Mouse (Mus musculus) stomach, embryonic 16.5 days (tissue): Measurements from ENCODE around the gene Lrriq1. TPM values are rescaled to one million over a fixed set of nuclear protein-coding genes. Genes with fewer than 3 reads are reported as not detected.
A peak's percentile ranks its signal among the peaks of the same experiment; 100 is the strongest.

Experiments used
- ATAC-seq: fragments of 200-750 bp; cut with Nextera tagmentation; 2 replicates; pipeline ENCODE4 v1.8.0; 2017; ENCODE audit warnings: moderate number of reproducible peaks, moderate TSS enrichment; ENCODE audit not compliant: insufficient read depth, low FRiP score
- H3K27ac ChIP-seq: fragments of 300-500 bp; sonication (generic); 2 replicates; pipeline ENCODE4 v1.5.1; 2014; ENCODE audit warnings: low read length
- H3K27me3 ChIP-seq: fragments of 300-500 bp; sonication (generic); 2 replicates; pipeline ENCODE4 v1.6.1; 2014; ENCODE audit warnings: low read length, control low read depth, mixed read lengths; ENCODE audit not compliant: control insufficient read depth, insufficient read depth
- H3K36me3 ChIP-seq: fragments of 300-500 bp; sonication (generic); 2 replicates; pipeline ENCODE4 v1.6.1; 2014; ENCODE audit warnings: low read length; ENCODE audit not compliant: control insufficient read depth, insufficient read depth
- H3K4me1 ChIP-seq: fragments of 300-500 bp; sonication (generic); 2 replicates; pipeline ENCODE4 v1.6.1; 2014; ENCODE audit warnings: low read length, control low read depth, mixed read lengths; ENCODE audit not compliant: control insufficient read depth, insufficient read depth
- H3K4me2 ChIP-seq: fragments of 300-500 bp; sonication (generic); 2 replicates; pipeline ENCODE4 v1.6.1; 2014; ENCODE audit warnings: low read depth, low read length, mixed read lengths
- H3K4me3 ChIP-seq: fragments of 300-500 bp; sonication (generic); replicated peaks from 2 replicates; pipeline ENCODE4 v1.5.1; 2014; ENCODE audit warnings: mild to moderate bottlenecking, low read length
- H3K9ac ChIP-seq: fragments of 300-500 bp; sonication (generic); 2 replicates; pipeline ENCODE4 v1.6.1; 2014; ENCODE audit warnings: low read length
- H3K9me3 ChIP-seq: fragments of 300-500 bp; sonication (generic); replicated peaks from 2 replicates; pipeline ENCODE4 v1.6.1; 2016; ENCODE audit warnings: low read length, control low read depth; ENCODE audit not compliant: control insufficient read depth
- WGBS: fragments of 180-500 bp; shearing (Covaris S2); extraction: QIAGEN DNeasy Blood & Tissue Kit; methylation state at CpG from one replicate; pipeline ENCODE4 v1.1.7; 2014; 5-methylcytosine and 5-hydroxymethylcytosine counted together
- polyA plus RNA-seq: library from polyadenylated mRNA; unstranded; fragments of >200 nt; fragmentation: Nextera tagmentation; extraction: Ambion mirVana; gene quantifications from 2 replicates; pipeline ENCODE4 v1.2.1, GENCODE M21; 2015

Lrriq1 gene
- polyA plus RNA-seq, 1 experiment from 2014 or later = 0.66 TPM

GRCm38 (mm10) chr10:103030931-103031330 lies 205.2 kb downstream of the Lrriq1 start:
- WGBS = 4% methylated on average over 11 of the region's 11 CpGs
- no peak overlapping the region for H3K4me2 ChIP-seq
- no peaks in the 10 kb centered on the region for H3K9me3 ChIP-seq
- H3K27me3 ChIP-seq = peaks cover 75% of the 10 kb centered on the region
- ATAC-seq = no peak
- H3K4me3 ChIP-seq = no peak overlapping the region
- no peak overlapping the region for H3K27ac ChIP-seq
- H3K9ac ChIP-seq = no peak overlapping the region
- H3K36me3 ChIP-seq = no peaks in the 10 kb centered on the region
- peaks cover 3% of the 10 kb centered on the region; the same call in 1 of the 2 replicates for H3K4me1 ChIP-seq

GRCm38 (mm10) chr10:103029730-103030490 lies 206.2 kb downstream of the Lrriq1 start, which contains the start of gene Alx1:
Gene Alx1, minus strand, starts transcription at chr10:103030215.
- 2% methylated on average over 32 of the region's 32 CpGs for WGBS
- Histone ChIP-seq H3K27ac (no peak within 1 kb of the TSS), H3K9ac (no peak within 1 kb of the TSS), H3K9me3 (no peaks in the 10 kb centered on the region), H3K36me3 (no peaks in the 10 kb centered on the region), H3K4me3 (peak within 1 kb of the TSS; percentile 38; the same call in 1 of the 2 replicates), H3K27me3 (peaks cover 77% of the 10 kb centered on the region), H3K4me1 (peaks cover 3% of the 10 kb centered on the region; the same call in 1 of the 2 replicates), H3K4me2 (no peak within 1 kb of the TSS)
- ATAC-seq = no peak

- Histone ChIP-seq H3K4me2 (no peak overlapping the region), H3K36me3 (no peaks in the 10 kb centered on the region), H3K27me3 (peaks cover 71% of the 10 kb centered on the region), H3K4me3 (peak overlapping the region; percentile 38; the same call in 1 of the 2 replicates), H3K9me3 (no peaks in the 10 kb centered on the region), H3K4me1 (peaks cover 3% of the 10 kb centered on the region; the same call in 1 of the 2 replicates), H3K27ac (no peak overlapping the region), H3K9ac (no peak overlapping the region)
- ATAC-seq = no peak
- 2% methylated on average over 23 of the region's 23 CpGs for WGBS
Observed at GRCm38 (mm10) chr10:103029132-103029729, 206.9 kb downstream of the Lrriq1 start.

GRCm38 (mm10) chr10:103028253-103029131 lies 207.6 kb downstream of the Lrriq1 start:
- Histone ChIP-seq H3K4me2 (peak overlapping the region; percentile 54), H3K27ac (no peak overlapping the region), H3K27me3 (peaks cover 75% of the 10 kb centered on the region), H3K9ac (no peak overlapping the region), H3K9me3 (no peaks in the 10 kb centered on the region), H3K4me1 (peaks cover 3% of the 10 kb centered on the region; the same call in 1 of the 2 replicates), H3K4me3 (peak overlapping the region; percentile 38), H3K36me3 (no peaks in the 10 kb centered on the region)
- peak; percentile 68; the same call in 1 of the 2 replicates for ATAC-seq
- under 1% methylated on average over 50 of the region's 50 CpGs for WGBS

GRCm38 (mm10) chr10:103027931-103028252 lies 208.2 kb downstream of the Lrriq1 start:
- WGBS = under 1% methylated on average over 15 of the region's 15 CpGs
- peak overlapping the region; percentile 38 for H3K4me3 ChIP-seq
- no peak overlapping the region for H3K9ac ChIP-seq
- H3K27ac ChIP-seq = no peak overlapping the region
- peaks cover 70% of the 10 kb centered on the region for H3K27me3 ChIP-seq
- H3K9me3 ChIP-seq = no peaks in the 10 kb centered on the region
- H3K4me1 ChIP-seq = peaks cover 3% of the 10 kb centered on the region; the same call in 1 of the 2 replicates
- ATAC-seq = 0 out of 2 replicates have a peak, but pooled peaks have one; percentile 37
- H3K36me3 ChIP-seq = no peaks in the 10 kb centered on the region
- H3K4me2 ChIP-seq = peak overlapping the region; percentile 54

GRCm38 (mm10) chr10:103027226-103027930 lies 208.7 kb downstream of the Lrriq1 start:
- Histone ChIP-seq H3K4me2 (no peak overlapping the region), H3K27me3 (peaks cover 70% of the 10 kb centered on the region), H3K36me3 (no peaks in the 10 kb centered on the region), H3K27ac (no peak overlapping the region), H3K4me3 (no peak overlapping the region), H3K9me3 (no peaks in the 10 kb centered on the region), H3K4me1 (peaks cover 3% of the 10 kb centered on the region; the same call in 1 of the 2 replicates), H3K9ac (no peak overlapping the region)
- ATAC-seq = no peak
- WGBS = 2% methylated on average over 20 of the region's 20 CpGs

GRCm38 (mm10) chr10:103026636-103027225 lies 209.4 kb downstream of the Lrriq1 start:
- peaks cover 3% of the 10 kb centered on the region; the same call in 1 of the 2 replicates for H3K4me1 ChIP-seq
- H3K4me3 ChIP-seq = no peak overlapping the region
- peaks cover 67% of the 10 kb centered on the region for H3K27me3 ChIP-seq
- no peak overlapping the region for H3K4me2 ChIP-seq
- WGBS = 1% methylated on average over 17 of the region's 17 CpGs
- no peak for ATAC-seq
- H3K9ac ChIP-seq = no peak overlapping the region
- no peak overlapping the region for H3K27ac ChIP-seq
- no peaks in the 10 kb centered on the region for H3K9me3 ChIP-seq
- H3K36me3 ChIP-seq = no peaks in the 10 kb centered on the region

GRCm38 (mm10) chr10:103002556-103002955 lies 233.6 kb downstream of the Lrriq1 start:
- H3K27me3 ChIP-seq = no peaks in the 10 kb centered on the region
- 65% methylated on average over 2 of the region's 2 CpGs for WGBS
- no peak for ATAC-seq
- no peaks in the 10 kb centered on the region for H3K4me1 ChIP-seq
- H3K9me3 ChIP-seq = no peaks in the 10 kb centered on the region
- no peaks in the 10 kb centered on the region for H3K36me3 ChIP-seq
- H3K4me2 ChIP-seq = no peak overlapping the region
- H3K4me3 ChIP-seq = no peak overlapping the region
- no peak overlapping the region for H3K27ac ChIP-seq
- H3K9ac ChIP-seq = no peak overlapping the region
